Mouse (Mus musculus): ENCODE results near the gene Pdzrn4. TPM values are rescaled to one million over a fixed set of nuclear protein-coding genes. Genes with fewer than 3 reads are reported as not detected.

The Pdzrn4 gene
- polyA plus RNA-seq, 1 experiment from 2014 or later = 35.5 TPM

GRCm38 (mm10) chr15:92562149-92562548 is 165.5 kb downstream of the Pdzrn4 start:
- H3K4me2 ChIP-seq = no peak overlapping the region
- H3K36me3 ChIP-seq (replicated peaks) = no peaks in the 10 kb centered on the region
- H3K4me1 ChIP-seq = no peaks in the 10 kb centered on the region
- H3K27me3 ChIP-seq (replicated peaks) = no peaks in the 10 kb centered on the region
- WGBS = 92% methylated on average over 6 of the region's 6 CpGs
- ATAC-seq (replicated peaks) = no peak
- H3K9me3 ChIP-seq = no peaks in the 10 kb centered on the region
- no peak overlapping the region for H3K4me3 ChIP-seq
- H3K9ac ChIP-seq = no peak overlapping the region
- H3K27ac ChIP-seq = no peak overlapping the region

DNA sequence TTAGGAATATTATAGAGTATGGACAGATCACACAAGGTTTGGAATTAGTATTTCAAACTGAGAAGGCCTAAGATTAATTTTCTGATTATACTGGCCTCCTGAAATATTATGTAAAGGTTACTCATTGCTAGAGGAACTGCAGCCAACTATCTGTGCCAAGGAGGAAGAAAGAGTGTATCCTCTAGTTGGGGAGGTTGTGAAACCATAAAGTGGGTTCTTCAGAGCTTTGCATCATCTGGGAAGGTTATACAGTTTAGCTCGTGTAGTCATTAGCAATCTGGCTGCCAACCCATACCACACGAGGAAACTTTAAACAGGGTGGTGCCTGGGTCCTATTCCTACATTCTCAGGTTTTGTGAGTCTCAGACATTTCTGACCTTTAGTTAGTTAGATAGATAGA is 166.9 kb downstream of the Pdzrn4 start:
- no peaks in the 10 kb centered on the region for H3K36me3 ChIP-seq (replicated peaks)
- no peaks in the 10 kb centered on the region for H3K27me3 ChIP-seq (replicated peaks)
- no peaks in the 10 kb centered on the region for H3K4me1 ChIP-seq
- H3K27ac ChIP-seq = no peak overlapping the region
- H3K4me3 ChIP-seq = no peak overlapping the region
- H3K4me2 ChIP-seq = no peak overlapping the region
- no peak for ATAC-seq (replicated peaks)
- no peak overlapping the region for H3K9ac ChIP-seq
- no peaks in the 10 kb centered on the region for H3K9me3 ChIP-seq
- 79% methylated on average over 2 of the region's 2 CpGs for WGBS

DNA sequence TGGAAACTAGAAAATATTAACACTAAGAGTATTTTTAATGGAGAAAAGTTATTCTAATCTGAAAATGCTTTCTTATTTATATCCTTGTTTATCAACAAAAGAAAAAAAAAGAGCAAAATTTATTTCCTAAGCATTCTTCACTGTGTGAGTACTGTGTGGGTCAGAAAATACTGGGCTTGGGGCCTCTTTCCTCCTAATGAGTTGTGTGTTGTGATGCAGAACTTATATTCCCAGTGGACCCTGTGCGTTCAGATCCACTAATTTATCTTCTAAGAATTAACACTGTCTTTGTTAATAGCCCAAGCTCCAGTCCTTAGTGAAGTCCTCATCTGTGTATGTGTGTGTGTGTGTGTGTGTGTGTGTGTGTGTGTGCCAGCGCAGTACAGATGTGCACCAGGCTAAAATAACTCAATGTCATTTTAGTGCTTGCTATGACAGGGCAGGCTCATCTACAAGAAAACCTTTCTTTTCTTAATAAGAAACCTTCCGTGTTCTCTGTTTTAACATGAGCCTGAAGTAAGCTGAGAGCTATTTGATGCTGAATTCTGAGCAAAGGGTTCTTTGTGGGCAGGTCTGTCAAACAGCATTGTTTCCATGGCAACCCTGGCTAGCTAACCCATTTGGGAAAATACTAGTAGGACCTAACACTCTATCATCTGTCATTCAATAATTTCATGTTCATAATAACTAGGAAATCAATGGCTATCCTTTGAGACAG is 174.0 kb downstream of the Pdzrn4 start:
- Histone ChIP-seq H3K4me1 (peaks cover 16% of the 10 kb centered on the region), H3K27me3 (replicated peaks) (0 out of 2 replicates have a peak, but pooled peaks cover 3% of the 10 kb centered on the region), H3K36me3 (replicated peaks) (no peaks in the 10 kb centered on the region), H3K27ac (peak overlapping the region; percentile 63), H3K4me3 (no peak overlapping the region), H3K4me2 (no peak overlapping the region), H3K9me3 (no peaks in the 10 kb centered on the region), H3K9ac (no peak overlapping the region)
- 49% methylated on average over 3 of the region's 3 CpGs for WGBS
- peak; percentile 80 for ATAC-seq (replicated peaks)

- H3K36me3 ChIP-seq (replicated peaks) = no peaks in the 10 kb centered on the region
- peak; percentile 45 for ATAC-seq (replicated peaks)
- no peaks in the 10 kb centered on the region for H3K9me3 ChIP-seq
- no peak overlapping the region for H3K4me3 ChIP-seq
- no peak overlapping the region for H3K4me2 ChIP-seq
- WGBS = 50% methylated on average over 5 of the region's 5 CpGs
- H3K4me1 ChIP-seq = peaks cover 16% of the 10 kb centered on the region
- H3K27me3 ChIP-seq (replicated peaks) = 0 out of 2 replicates have a peak, but pooled peaks cover 3% of the 10 kb centered on the region
- no peak overlapping the region for H3K9ac ChIP-seq
- H3K27ac ChIP-seq = peak overlapping the region; percentile 63
Observed at GRCm38 (mm10) chr15:92571244-92571539, 174.5 kb downstream of the Pdzrn4 start.

- peak; percentile 67 for ATAC-seq (replicated peaks)
- Histone ChIP-seq H3K4me2 (peak overlapping the region; percentile 22; the same call in 1 of the 2 replicates), H3K36me3 (replicated peaks) (no peaks in the 10 kb centered on the region), H3K9me3 (no peaks in the 10 kb centered on the region), H3K27me3 (replicated peaks) (0 out of 2 replicates have a peak, but pooled peaks cover 5% of the 10 kb centered on the region), H3K27ac (peak overlapping the region; percentile 22; the same call in 1 of the 2 replicates), H3K9ac (no peak overlapping the region), H3K4me3 (no peak overlapping the region), H3K4me1 (peaks cover 12% of the 10 kb centered on the region)
- WGBS = 16% methylated on average over 11 of the region's 11 CpGs
Observed at GRCm38 (mm10) chr15:92577476-92577875, 180.8 kb downstream of the Pdzrn4 start.

- 27% methylated on average over 3 of the region's 3 CpGs for WGBS
- no peak overlapping the region for H3K27ac ChIP-seq
- 0 out of 2 replicates have a peak, but pooled peaks cover 2% of the 10 kb centered on the region for H3K27me3 ChIP-seq (replicated peaks)
- ATAC-seq (replicated peaks) = peak; percentile 72; the same call in 1 of the 2 replicates
- no peak overlapping the region for H3K4me3 ChIP-seq
- H3K36me3 ChIP-seq (replicated peaks) = no peaks in the 10 kb centered on the region
- H3K9ac ChIP-seq = no peak overlapping the region
- no peaks in the 10 kb centered on the region for H3K9me3 ChIP-seq
- peaks cover 12% of the 10 kb centered on the region for H3K4me1 ChIP-seq
- H3K4me2 ChIP-seq = no peak overlapping the region
Observed at GRCm38 (mm10) chr15:92580217-92580616, 183.5 kb downstream of the Pdzrn4 start.

DNA sequence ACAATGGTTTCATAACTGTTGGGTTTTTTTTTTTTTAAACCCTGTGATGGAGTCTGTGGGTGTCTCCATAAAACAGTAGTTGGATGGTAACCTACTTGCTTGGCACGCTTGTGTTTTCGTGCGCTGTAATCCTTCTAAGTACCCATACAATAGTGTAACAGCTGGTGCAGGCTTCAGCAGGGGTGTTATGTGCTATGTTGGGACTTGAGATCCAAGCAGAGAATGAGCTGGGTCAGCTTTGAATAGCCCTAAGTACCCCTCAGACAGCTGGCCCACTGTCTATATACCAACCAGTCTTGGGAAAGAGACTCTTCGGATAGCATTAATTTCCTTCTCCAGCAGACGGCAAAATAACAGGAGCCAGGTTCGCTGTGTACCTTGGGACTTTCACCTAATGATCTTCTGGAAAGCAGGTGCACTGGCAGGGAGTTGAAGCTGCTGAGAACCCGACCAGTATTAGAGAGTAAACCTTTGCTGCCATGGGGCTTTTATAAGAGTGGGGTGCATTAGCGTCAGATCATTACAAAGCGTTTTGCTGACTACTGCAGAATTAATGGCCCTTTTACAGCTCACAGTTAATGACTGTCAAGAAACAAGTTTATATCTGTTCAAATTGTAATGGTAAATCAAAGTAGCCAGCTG is 184.2 kb downstream of the Pdzrn4 start:
- ATAC-seq (replicated peaks) = peak; percentile 70; the same call in 1 of the 2 replicates
- Histone ChIP-seq H3K27me3 (replicated peaks) (0 out of 2 replicates have a peak, but pooled peaks cover 2% of the 10 kb centered on the region), H3K27ac (no peak overlapping the region), H3K4me3 (no peak overlapping the region), H3K4me1 (peaks cover 12% of the 10 kb centered on the region), H3K9me3 (no peaks in the 10 kb centered on the region), H3K9ac (no peak overlapping the region), H3K4me2 (no peak overlapping the region), H3K36me3 (replicated peaks) (no peaks in the 10 kb centered on the region)
- 33% methylated on average over 9 of the region's 9 CpGs for WGBS

DNA sequence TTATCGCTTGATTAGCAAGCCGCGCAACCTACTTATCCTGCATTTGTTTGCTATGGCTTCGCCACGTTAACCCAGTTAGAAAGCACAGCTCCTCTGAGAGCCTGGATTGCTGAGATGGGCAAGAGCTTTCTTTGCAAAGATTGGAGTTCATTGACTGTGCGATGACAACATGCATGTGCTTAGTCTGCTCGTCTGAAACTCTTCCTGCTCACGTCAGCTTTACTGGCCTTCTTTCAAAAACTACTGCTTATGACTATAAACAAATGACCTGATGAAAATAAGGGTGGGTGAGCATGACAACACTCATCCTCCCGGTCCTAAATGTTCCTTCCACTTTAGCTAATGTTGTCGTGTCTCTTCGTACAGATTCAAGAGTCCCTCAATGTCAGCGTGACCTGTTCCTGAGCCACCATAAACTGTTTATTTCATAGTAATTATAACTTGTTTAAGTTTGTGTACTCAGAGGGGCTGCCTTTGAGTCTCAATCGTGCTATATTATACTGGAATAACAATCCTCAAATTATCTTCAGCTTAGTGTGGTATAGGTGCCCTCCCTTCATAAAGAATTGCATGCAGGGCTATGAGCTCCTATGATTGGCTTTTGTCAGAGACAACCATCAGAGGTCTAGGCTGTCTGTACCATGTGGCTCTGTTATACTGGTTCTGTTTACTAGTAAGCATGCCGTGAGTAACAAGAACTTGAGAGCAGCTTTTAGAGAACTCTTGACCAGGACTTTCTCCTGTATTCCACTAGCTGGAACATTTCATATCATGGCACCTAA is 187.9 kb downstream of the Pdzrn4 start:
- Histone ChIP-seq H3K9ac (no peak overlapping the region), H3K27me3 (replicated peaks) (0 out of 2 replicates have a peak, but pooled peaks cover 2% of the 10 kb centered on the region), H3K4me3 (no peak overlapping the region), H3K36me3 (replicated peaks) (no peaks in the 10 kb centered on the region), H3K4me2 (no peak overlapping the region), H3K27ac (no peak overlapping the region), H3K9me3 (no peaks in the 10 kb centered on the region), H3K4me1 (peaks cover 5% of the 10 kb centered on the region)
- 85% methylated on average over 14 of the region's 14 CpGs for WGBS
- ATAC-seq (replicated peaks) = no peak

DNA sequence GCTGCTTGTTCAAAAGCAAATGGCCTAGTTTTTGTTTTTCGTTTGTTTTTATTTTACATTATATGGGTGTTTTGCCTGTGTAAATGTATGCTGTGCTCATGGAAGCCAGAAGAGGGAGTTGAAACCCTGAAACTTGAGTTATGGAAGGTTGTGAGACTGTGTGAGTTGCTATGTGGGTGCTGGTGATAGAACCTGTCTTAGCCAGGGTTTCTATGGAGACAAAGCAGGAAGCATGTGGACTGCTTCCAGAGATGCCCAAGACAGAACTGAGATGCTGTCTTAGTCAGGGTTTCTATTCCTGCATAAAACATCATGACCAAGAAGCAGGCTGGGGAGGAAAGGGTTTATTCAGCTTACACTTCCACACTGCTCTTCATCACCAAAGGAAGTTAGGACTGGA is 190.8 kb downstream of the Pdzrn4 start:
- Histone ChIP-seq H3K36me3 (replicated peaks) (no peaks in the 10 kb centered on the region), H3K9me3 (no peaks in the 10 kb centered on the region), H3K4me1 (no peaks in the 10 kb centered on the region), H3K4me2 (no peak overlapping the region), H3K4me3 (no peak overlapping the region), H3K27me3 (replicated peaks) (no peaks in the 10 kb centered on the region), H3K9ac (no peak overlapping the region), H3K27ac (no peak overlapping the region)
- 87% methylated on average over 1 of the region's 1 CpGs for WGBS
- no peak for ATAC-seq (replicated peaks)

DNA sequence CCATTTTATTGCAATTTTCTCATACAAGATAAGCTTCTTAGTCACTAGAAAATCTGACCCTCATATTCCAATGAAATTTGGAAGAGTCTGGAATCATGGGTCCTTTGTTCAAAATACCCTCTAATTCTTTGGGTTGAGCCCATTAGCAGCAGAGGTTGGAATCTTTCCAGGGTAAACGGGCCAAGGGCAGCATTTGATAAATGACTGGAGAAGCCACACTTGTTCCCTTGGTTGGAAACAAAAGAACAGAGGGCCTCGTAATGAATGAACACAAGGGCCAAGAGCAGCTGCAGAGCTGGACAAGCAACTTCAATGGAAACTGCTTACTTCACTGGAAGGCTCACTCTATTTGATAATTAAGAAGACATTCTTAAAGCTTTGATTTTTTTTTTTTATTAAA is 198.0 kb downstream of the Pdzrn4 start:
- H3K4me3 ChIP-seq = no peak overlapping the region
- no peaks in the 10 kb centered on the region for H3K36me3 ChIP-seq (replicated peaks)
- no peak overlapping the region for H3K27ac ChIP-seq
- 19% methylated on average over 2 of the region's 2 CpGs for WGBS
- peaks cover 18% of the 10 kb centered on the region for H3K4me1 ChIP-seq
- no peaks in the 10 kb centered on the region for H3K27me3 ChIP-seq (replicated peaks)
- H3K4me2 ChIP-seq = no peak overlapping the region
- no peaks in the 10 kb centered on the region for H3K9me3 ChIP-seq
- no peak for ATAC-seq (replicated peaks)
- H3K9ac ChIP-seq = no peak overlapping the region

- no peaks in the 10 kb centered on the region for H3K36me3 ChIP-seq (replicated peaks)
Observed at GRCm38 (mm10) chr15:92597011-92597780, 200.5 kb downstream of the Pdzrn4 start.

More at GRCm38 (mm10) chr15:92597011-92597780, 200.5 kb downstream of the Pdzrn4 start:
- peaks cover 18% of the 10 kb centered on the region for H3K4me1 ChIP-seq
- peak overlapping the region; percentile 55 for H3K4me2 ChIP-seq
- ATAC-seq (replicated peaks) = peak; percentile 84
- no peaks in the 10 kb centered on the region for H3K27me3 ChIP-seq (replicated peaks)
- H3K9me3 ChIP-seq = no peaks in the 10 kb centered on the region
- peak overlapping the region; percentile 45 for H3K4me3 ChIP-seq
- H3K27ac ChIP-seq = peak overlapping the region; percentile 72
- peak overlapping the region; percentile 49 for H3K9ac ChIP-seq
- WGBS = under 1% methylated on average over 20 of the region's 20 CpGs

All from midbrain, embryonic 15.5 days (tissue).